Mouse (Mus musculus): ENCODE data around the gene Slf1. TPM values are rescaled to one million over a fixed set of nuclear protein-coding genes. Genes with fewer than 3 reads are reported as not detected.
A peak's percentile ranks its signal among the peaks of the same experiment; 100 is the strongest.
"Not testable (repeated sequence)": the region's sequence is repeated elsewhere in the genome, so short reads cannot be mapped to it uniquely, and the experiment has no call there.

Slf1 gene
- polyA plus RNA-seq (2012; ENCODE audit: insufficient read depth, insufficient read length, missing spikeins) = 7.2 and 8.0 TPM in 2 replicates

GRCm38 (mm10) chr13:77134931-77135620 is at the start of gene Slf1, which contains the start of gene 2210408I21Rik:
TSS of gene Slf1 (minus strand) at chr13:77135473.
TSS of gene 2210408I21Rik (plus strand) at chr13:77135540.
- Histone ChIP-seq H3K4me3 (ENCODE audit: insufficient read depth, low read length) (peak within 1 kb of the TSS; percentile 72), H3K4me1 (ENCODE audit: control insufficient read depth, insufficient read depth, low read length) (peaks cover 2% of the 10 kb centered on the region; the same call in 1 of the 2 replicates), H3K27ac (ENCODE audit: insufficient read depth, low read depth, low read length) (peak within 1 kb of the TSS; percentile 9; the same call in 1 of the 2 replicates)
- TF ChIP-seq CTCF (IDR thresholded peaks at IDR 0.05; ENCODE audit: low read depth, low read length) = no peak
- no peak for TF ChIP-seq POLR2A (IDR thresholded peaks at IDR 0.05; ENCODE audit: borderline replicate concordance, low read depth, low read length)

GRCm38 (mm10) chr13:77177931-77178330 is 42.7 kb upstream of the Slf1 start:
- no peaks in the 10 kb centered on the region for H3K4me1 ChIP-seq (ENCODE audit: control insufficient read depth, insufficient read depth, low read length)
- no peak for TF ChIP-seq POLR2A (IDR thresholded peaks at IDR 0.05; ENCODE audit: borderline replicate concordance, low read depth, low read length)
- TF ChIP-seq CTCF (IDR thresholded peaks at IDR 0.05; ENCODE audit: low read depth, low read length) = no peak
- no peak overlapping the region for H3K27ac ChIP-seq (ENCODE audit: insufficient read depth, low read depth, low read length)
- no peak overlapping the region for H3K4me3 ChIP-seq (ENCODE audit: insufficient read depth, low read length)

GRCm38 (mm10) chr13:77140890-77141289 is 5.6 kb upstream of the Slf1 start:
- no peak overlapping the region for H3K4me3 ChIP-seq (ENCODE audit: insufficient read depth, low read length)
- TF ChIP-seq POLR2A (IDR thresholded peaks at IDR 0.05; ENCODE audit: borderline replicate concordance, low read depth, low read length) (no peak), CTCF (IDR thresholded peaks at IDR 0.05; ENCODE audit: low read depth, low read length) (no peak)
- no peak overlapping the region for H3K27ac ChIP-seq (ENCODE audit: insufficient read depth, low read depth, low read length)
- H3K4me1 ChIP-seq (ENCODE audit: control insufficient read depth, insufficient read depth, low read length) = peaks cover 2% of the 10 kb centered on the region; the same call in 1 of the 2 replicates

- H3K4me3 ChIP-seq (ENCODE audit: insufficient read depth, low read length) = peak overlapping the region; percentile 72
- H3K4me1 ChIP-seq (ENCODE audit: control insufficient read depth, insufficient read depth, low read length) = peaks cover 2% of the 10 kb centered on the region; the same call in 1 of the 2 replicates
- TF ChIP-seq POLR2A (IDR thresholded peaks at IDR 0.05; ENCODE audit: borderline replicate concordance, low read depth, low read length) (no peak), CTCF (IDR thresholded peaks at IDR 0.05; ENCODE audit: low read depth, low read length) (no peak)
- H3K27ac ChIP-seq (ENCODE audit: insufficient read depth, low read depth, low read length) = no peak overlapping the region
Observed at GRCm38 (mm10) chr13:77135621-77135981, 328 bp upstream of the Slf1 start.

- no peak for TF ChIP-seq POLR2A (IDR thresholded peaks at IDR 0.05; ENCODE audit: borderline replicate concordance, low read depth, low read length)
- no peak for TF ChIP-seq CTCF (IDR thresholded peaks at IDR 0.05; ENCODE audit: low read depth, low read length)
- peaks cover under 1% of the 10 kb centered on the region; the same call in 1 of the 2 replicates for H3K4me1 ChIP-seq (ENCODE audit: control insufficient read depth, insufficient read depth, low read length)
- H3K4me3 ChIP-seq (ENCODE audit: insufficient read depth, low read length) = no peak overlapping the region
- no peak overlapping the region for H3K27ac ChIP-seq (ENCODE audit: insufficient read depth, low read depth, low read length)
Observed at GRCm38 (mm10) chr13:77131132-77131531, 4.1 kb downstream of the Slf1 start.

GRCm38 (mm10) chr13:77128240-77128639 is 7.0 kb downstream of the Slf1 start:
- no peak for TF ChIP-seq POLR2A (IDR thresholded peaks at IDR 0.05; ENCODE audit: borderline replicate concordance, low read depth, low read length)
- no peak for TF ChIP-seq CTCF (IDR thresholded peaks at IDR 0.05; ENCODE audit: low read depth, low read length)
- Histone ChIP-seq H3K4me1 (ENCODE audit: control insufficient read depth, insufficient read depth, low read length) (no peaks in the 10 kb centered on the region), H3K27ac (ENCODE audit: insufficient read depth, low read depth, low read length) (no peak overlapping the region), H3K4me3 (ENCODE audit: insufficient read depth, low read length) (no peak overlapping the region)

- Histone ChIP-seq H3K4me1 (ENCODE audit: control insufficient read depth, insufficient read depth, low read length) (no peaks in the 10 kb centered on the region), H3K4me3 (ENCODE audit: insufficient read depth, low read length) (no peak overlapping the region), H3K27ac (ENCODE audit: insufficient read depth, low read depth, low read length) (no peak overlapping the region)
- TF ChIP-seq POLR2A (IDR thresholded peaks at IDR 0.05; ENCODE audit: borderline replicate concordance, low read depth, low read length) (no peak), CTCF (IDR thresholded peaks at IDR 0.05; ENCODE audit: low read depth, low read length) (no peak)
Observed at GRCm38 (mm10) chr13:77125159-77125558, 10.1 kb downstream of the Slf1 start.

- TF ChIP-seq CTCF (IDR thresholded peaks at IDR 0.05; ENCODE audit: low read depth, low read length) (no peak), POLR2A (IDR thresholded peaks at IDR 0.05; ENCODE audit: borderline replicate concordance, low read depth, low read length) (no peak)
- H3K4me3 ChIP-seq (ENCODE audit: insufficient read depth, low read length) = no peak overlapping the region
- no peak overlapping the region for H3K27ac ChIP-seq (ENCODE audit: insufficient read depth, low read depth, low read length)
- no peaks in the 10 kb centered on the region for H3K4me1 ChIP-seq (ENCODE audit: control insufficient read depth, insufficient read depth, low read length)
Observed at GRCm38 (mm10) chr13:77118695-77119094, 16.6 kb downstream of the Slf1 start.

- TF ChIP-seq POLR2A (IDR thresholded peaks at IDR 0.05; ENCODE audit: borderline replicate concordance, low read depth, low read length) = no peak
- no peak for TF ChIP-seq CTCF (IDR thresholded peaks at IDR 0.05; ENCODE audit: low read depth, low read length)
- Histone ChIP-seq H3K4me3 (ENCODE audit: insufficient read depth, low read length) (no peak overlapping the region), H3K27ac (ENCODE audit: insufficient read depth, low read depth, low read length) (no peak overlapping the region)
Observed at GRCm38 (mm10) chr13:77107734-77108133, 27.5 kb downstream of the Slf1 start.

GRCm38 (mm10) chr13:77092876-77093275 is 42.4 kb downstream of the Slf1 start:
- not testable (repeated sequence) for H3K4me3 ChIP-seq (ENCODE audit: insufficient read depth, low read length); H3K27ac ChIP-seq (ENCODE audit: insufficient read depth, low read depth, low read length); H3K4me1 ChIP-seq (ENCODE audit: control insufficient read depth, insufficient read depth, low read length)

More at GRCm38 (mm10) chr13:77107734-77108133, 27.5 kb downstream of the Slf1 start:
- no peaks in the 10 kb centered on the region for H3K4me1 ChIP-seq (ENCODE audit: control insufficient read depth, insufficient read depth, low read length)
